Mouse (Mus musculus) heart, embryonic 14.5 days (tissue): ENCODE results near the gene Rhoa. TPM values are rescaled to one million over a fixed set of nuclear protein-coding genes. Genes with fewer than 3 reads are reported as not detected.

Source experiments
- polyA plus RNA-seq: library from polyadenylated mRNA; unstranded; fragments of >200 nt; fragmentation: Nextera tagmentation; extraction: Ambion mirVana; gene quantifications from 2 replicates; pipeline ENCODE4 v1.2.1, GENCODE M21; 2014

The Rhoa gene
- polyA plus RNA-seq, 1 experiment from 2014 or later = 289 TPM

Other genes with a start within 250 kb of the Rhoa start
- gene Mst1, start 225.7 kb upstream of the Rhoa start, polyA plus RNA-seq = not detected in 2 replicates
- gene Rnf123, start 222.8 kb upstream of the Rhoa start, polyA plus RNA-seq = 37.2 and 37.9 TPM in 2 replicates
- gene Apeh, start 211.5 kb upstream of the Rhoa start, polyA plus RNA-seq = 48.7 and 50.8 TPM in 2 replicates
- 0.09 and 0.16 TPM in 2 replicates for gene Bsn, start 115.7 kb upstream of the Rhoa start, polyA plus RNA-seq
- 143 and 146 TPM in 2 replicates for gene Dag1, start 42.2 kb upstream of the Rhoa start, polyA plus RNA-seq
- 26.5 and 29.1 TPM in 2 replicates for gene Nicn1, start 15.7 kb upstream of the Rhoa start, polyA plus RNA-seq
- gene Amt, start 9.3 kb upstream of the Rhoa start, polyA plus RNA-seq = 10.4 and 11.2 TPM in 2 replicates
- gene Tcta, start within 50 bp of the Rhoa start, polyA plus RNA-seq = 36.5 and 39.4 TPM in 2 replicates
- gene Gpx1, start 32.8 kb downstream of the Rhoa start, polyA plus RNA-seq = 694 and 725 TPM in 2 replicates
- gene Usp4, start 41.7 kb downstream of the Rhoa start, polyA plus RNA-seq = 88.6 and 90.1 TPM in 2 replicates
- 0.43 TPM in 2 replicates for gene 1700102P08Rik, start 86.7 kb downstream of the Rhoa start, polyA plus RNA-seq
- gene Ccdc36, start 122.4 kb downstream of the Rhoa start, polyA plus RNA-seq = 0.73 and 0.88 TPM in 2 replicates
- not detected in 2 replicates for gene BC048562, start 130.4 kb downstream of the Rhoa start, polyA plus RNA-seq
- 31.0 and 31.9 TPM in 2 replicates for gene Ccdc71, start 154.4 kb downstream of the Rhoa start, polyA plus RNA-seq
- 87.0 and 94.7 TPM in 2 replicates for gene Klhdc8b, start 155.5 kb downstream of the Rhoa start, polyA plus RNA-seq
- gene Lamb2, start 173.6 kb downstream of the Rhoa start, polyA plus RNA-seq = 38.9 and 41.5 TPM in 2 replicates
- gene Usp19, start 184.5 kb downstream of the Rhoa start, polyA plus RNA-seq = 54.4 and 57.0 TPM in 2 replicates
- gene Qars, start 201.6 kb downstream of the Rhoa start, polyA plus RNA-seq = 62.8 and 78.8 TPM in 2 replicates
- 85.1 and 91.9 TPM in 2 replicates for gene Qrich1, start 210.7 kb downstream of the Rhoa start, polyA plus RNA-seq